Mouse (Mus musculus): Measurements from ENCODE around the gene Stk32b. TPM values are rescaled to one million over a fixed set of nuclear protein-coding genes. Genes with fewer than 3 reads are reported as not detected.

Stk32b gene
- total RNA-seq (2012; rRNA removed), result 0.11 and 0.13 TPM in 2 replicates

- no peaks in the 10 kb centered on the region for H3K36me3 ChIP-seq (ENCODE audit: control insufficient read depth, insufficient read depth, low read length, poor library complexity, severe bottlenecking)
- H3K4me3 ChIP-seq (ENCODE audit: insufficient read depth in 1 of 2, low read depth in 1 of 2, low read length in 2 of 2, poor library complexity in 1 of 2, severe bottlenecking in 1 of 2), result peak within 1 kb of the TSS; percentile 55
- no peak within 1 kb of the TSS for H3K27ac ChIP-seq (ENCODE audit: insufficient read depth, low read depth, low read length, poor library complexity, severe bottlenecking)
- H3K9ac ChIP-seq (ENCODE audit: insufficient read depth, low read depth, low read length, poor library complexity, severe bottlenecking), result no peak within 1 kb of the TSS
- peak; percentile 54 for DNase-seq (ENCODE audit: low read depth, low spot score)
- in situ Hi-C loops (cut with MboI; ENCODE audit: low sequenced_read_pairs in 2 of 2, unreplicated experiment in 2 of 2), result loop anchor here in 1 of 2 experiments (25.0 kb wide), 1 partner anchor 429 kb away; no protein-coding TSS in a partner anchor
- H3K4me1 ChIP-seq (ENCODE audit: control insufficient read depth in 2 of 2, insufficient read depth in 2 of 2, low read length in 2 of 2, poor library complexity in 1 of 2), result no peaks in the 10 kb centered on the region
- no peaks in the 10 kb centered on the region for H3K9me3 ChIP-seq (ENCODE audit: control insufficient read depth, insufficient read depth, low read depth, low read length)
- TF ChIP-seq CHD2 (IDR thresholded peaks at IDR 0.05; ENCODE audit: low read depth, low read length), result no peak
- TF ChIP-seq ZC3H11A (IDR thresholded peaks at IDR 0.05; ENCODE audit: borderline replicate concordance, low read depth, low read length), result no peak
- TF ChIP-seq ZNF384 (IDR thresholded peaks at IDR 0.05; ENCODE audit: low read depth, low read length), result no peak
- TF ChIP-seq MAFK (IDR thresholded peaks at IDR 0.05; ENCODE audit: insufficient read depth, low read depth, low read length), result no peak
- no peak for TF ChIP-seq HCFC1 (IDR thresholded peaks at IDR 0.05; ENCODE audit: borderline replicate concordance, insufficient read depth, low read length)
Measured at GRCm38 (mm10) chr5:37716505-37717372, at the start of gene Stk32b. Stk32b (minus strand) TSS chr5:37717171.

- H3K9ac ChIP-seq (ENCODE audit: insufficient read depth, low read depth, low read length, poor library complexity, severe bottlenecking), result no peak overlapping the region
- H3K9me3 ChIP-seq (ENCODE audit: control insufficient read depth, insufficient read depth, low read depth, low read length), result no peaks in the 10 kb centered on the region
- H3K36me3 ChIP-seq (ENCODE audit: control insufficient read depth, insufficient read depth, low read length, poor library complexity, severe bottlenecking), result no peaks in the 10 kb centered on the region
- DNase-seq (ENCODE audit: low read depth, low spot score), result no peak
- no peak overlapping the region for H3K4me3 ChIP-seq (ENCODE audit: insufficient read depth in 1 of 2, low read depth in 1 of 2, low read length in 2 of 2, poor library complexity in 1 of 2, severe bottlenecking in 1 of 2)
- no peak for TF ChIP-seq ZC3H11A (IDR thresholded peaks at IDR 0.05; ENCODE audit: borderline replicate concordance, low read depth, low read length)
- no peak for TF ChIP-seq ZNF384 (IDR thresholded peaks at IDR 0.05; ENCODE audit: low read depth, low read length)
- TF ChIP-seq MAFK (IDR thresholded peaks at IDR 0.05; ENCODE audit: insufficient read depth, low read depth, low read length), result no peak
- no peak for TF ChIP-seq CHD2 (IDR thresholded peaks at IDR 0.05; ENCODE audit: low read depth, low read length)
- no peak for TF ChIP-seq HCFC1 (IDR thresholded peaks at IDR 0.05; ENCODE audit: borderline replicate concordance, insufficient read depth, low read length)
- H3K27ac ChIP-seq (ENCODE audit: insufficient read depth, low read depth, low read length, poor library complexity, severe bottlenecking), result no peak overlapping the region
- no peaks in the 10 kb centered on the region for H3K4me1 ChIP-seq (ENCODE audit: control insufficient read depth in 2 of 2, insufficient read depth in 2 of 2, low read length in 2 of 2, poor library complexity in 1 of 2)
- in situ Hi-C loops (cut with MboI; ENCODE audit: low sequenced_read_pairs in 2 of 2, unreplicated experiment in 2 of 2), result no loop called here
Measured at GRCm38 (mm10) chr5:37765851-37766250, 48.9 kb upstream of the Stk32b start.

GRCm38 (mm10) chr5:37762046-37762445, 45.1 kb upstream of the Stk32b start:
- no peak for TF ChIP-seq HCFC1 (IDR thresholded peaks at IDR 0.05; ENCODE audit: borderline replicate concordance, insufficient read depth, low read length)
- no peak for TF ChIP-seq ZNF384 (IDR thresholded peaks at IDR 0.05; ENCODE audit: low read depth, low read length)
- Histone ChIP-seq H3K27ac (ENCODE audit: insufficient read depth, low read depth, low read length, poor library complexity, severe bottlenecking) (no peak overlapping the region), H3K4me3 (ENCODE audit: insufficient read depth in 1 of 2, low read depth in 1 of 2, low read length in 2 of 2, poor library complexity in 1 of 2, severe bottlenecking in 1 of 2) (no peak overlapping the region), H3K9me3 (ENCODE audit: control insufficient read depth, insufficient read depth, low read depth, low read length) (no peaks in the 10 kb centered on the region), H3K36me3 (ENCODE audit: control insufficient read depth, insufficient read depth, low read length, poor library complexity, severe bottlenecking) (no peaks in the 10 kb centered on the region), H3K9ac (ENCODE audit: insufficient read depth, low read depth, low read length, poor library complexity, severe bottlenecking) (no peak overlapping the region), H3K4me1 (ENCODE audit: control insufficient read depth in 2 of 2, insufficient read depth in 2 of 2, low read length in 2 of 2, poor library complexity in 1 of 2) (no peaks in the 10 kb centered on the region)
- no peak for DNase-seq (ENCODE audit: low read depth, low spot score)
- in situ Hi-C loops (cut with MboI; ENCODE audit: low sequenced_read_pairs in 2 of 2, unreplicated experiment in 2 of 2), result no loop called here

GRCm38 (mm10) chr5:37753366-37753765, 36.4 kb upstream of the Stk32b start:
- Histone ChIP-seq H3K36me3 (ENCODE audit: control insufficient read depth, insufficient read depth, low read length, poor library complexity, severe bottlenecking) (no peaks in the 10 kb centered on the region), H3K27ac (ENCODE audit: insufficient read depth, low read depth, low read length, poor library complexity, severe bottlenecking) (no peak overlapping the region), H3K9ac (ENCODE audit: insufficient read depth, low read depth, low read length, poor library complexity, severe bottlenecking) (no peak overlapping the region), H3K4me3 (ENCODE audit: insufficient read depth in 1 of 2, low read depth in 1 of 2, low read length in 2 of 2, poor library complexity in 1 of 2, severe bottlenecking in 1 of 2) (no peak overlapping the region), H3K9me3 (ENCODE audit: control insufficient read depth, insufficient read depth, low read depth, low read length) (no peaks in the 10 kb centered on the region), H3K4me1 (ENCODE audit: control insufficient read depth in 2 of 2, insufficient read depth in 2 of 2, low read length in 2 of 2, poor library complexity in 1 of 2) (no peaks in the 10 kb centered on the region)
- in situ Hi-C loops (cut with MboI; ENCODE audit: low sequenced_read_pairs in 2 of 2, unreplicated experiment in 2 of 2), result no loop called here
- TF ChIP-seq HCFC1 (IDR thresholded peaks at IDR 0.05; ENCODE audit: borderline replicate concordance, insufficient read depth, low read length) (no peak), ZNF384 (IDR thresholded peaks at IDR 0.05; ENCODE audit: low read depth, low read length) (no peak), CHD2 (IDR thresholded peaks at IDR 0.05; ENCODE audit: low read depth, low read length) (no peak), ZC3H11A (IDR thresholded peaks at IDR 0.05; ENCODE audit: borderline replicate concordance, low read depth, low read length) (no peak), MAFK (IDR thresholded peaks at IDR 0.05; ENCODE audit: insufficient read depth, low read depth, low read length) (no peak)
- no peak for DNase-seq (ENCODE audit: low read depth, low spot score)

Measured in ES-E14 (cell line).